Mouse (Mus musculus): Measurements from ENCODE around the gene Mettl23.

The Mettl23 gene

DNA sequence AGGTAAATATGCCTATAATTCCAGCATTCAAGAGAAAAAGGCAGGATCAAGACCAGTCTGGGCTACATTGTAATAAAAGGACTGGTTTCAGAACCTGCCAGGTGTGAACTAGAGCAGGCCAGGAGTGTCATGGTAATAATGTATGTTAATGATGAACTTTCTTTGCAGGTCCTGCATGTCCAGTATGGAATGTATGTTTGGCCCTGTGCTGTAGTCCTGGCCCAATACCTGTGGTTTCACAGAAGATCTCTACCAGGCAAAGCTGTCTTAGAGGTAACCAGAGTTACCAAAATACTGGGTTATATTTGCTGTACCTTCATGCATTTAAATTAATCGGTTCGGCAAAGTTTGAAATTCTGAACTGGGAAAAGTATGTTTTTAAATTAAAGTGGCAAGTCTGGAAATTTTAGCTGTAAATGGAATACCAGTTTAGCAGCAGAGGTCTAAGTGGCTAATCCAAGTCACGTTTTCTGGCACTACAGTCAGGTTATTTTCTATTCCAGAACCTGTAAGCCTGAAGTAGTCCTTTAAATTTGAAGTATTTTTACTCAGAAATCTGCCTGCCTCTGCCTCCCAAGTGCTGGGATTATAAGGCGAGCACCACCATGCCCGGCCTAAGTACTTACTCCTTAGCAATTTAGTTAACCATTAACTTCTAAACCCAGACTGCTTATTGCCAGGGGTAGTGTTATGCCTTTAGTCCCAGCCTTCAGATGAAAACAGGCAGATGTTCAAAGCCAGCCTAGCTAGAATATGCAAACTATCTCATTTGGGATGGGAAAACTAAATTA, 5.2 kb downstream of the Mettl23 start:
- DNase-seq, result peak; percentile 4

DNA sequence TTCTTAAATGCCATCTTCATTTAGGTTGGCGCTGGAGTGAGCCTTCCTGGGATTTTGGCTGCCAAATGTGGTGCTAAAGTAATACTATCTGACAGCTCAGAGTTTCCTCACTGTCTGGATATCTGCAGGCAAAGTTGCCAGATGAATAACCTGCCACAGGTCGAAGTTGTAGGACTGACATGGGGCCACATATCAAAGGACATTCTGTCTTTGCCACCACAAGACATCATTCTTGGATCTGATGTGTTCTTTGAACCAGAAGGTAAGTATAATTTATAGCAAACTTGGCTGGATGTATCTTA, 5.8 kb downstream of the Mettl23 start:
- peak; percentile 12 for DNase-seq

DNA sequence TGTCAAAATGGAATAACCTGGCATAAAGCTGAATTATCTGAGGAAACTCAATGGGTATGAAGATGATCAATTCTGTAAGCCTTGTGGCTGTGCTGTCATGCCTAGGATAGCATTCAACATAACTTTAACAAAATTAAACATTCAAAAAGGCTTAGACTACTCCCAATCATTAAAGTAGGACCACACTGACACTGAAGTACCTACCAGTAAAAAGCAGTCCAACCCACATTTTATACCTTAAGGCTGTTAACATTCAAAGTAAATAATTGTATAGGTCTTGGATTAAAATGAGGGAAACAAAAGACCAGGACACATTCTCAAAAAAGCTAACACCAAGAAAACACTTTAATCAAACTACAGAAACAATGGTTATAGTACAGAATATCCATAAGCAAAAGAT, 6.5 kb downstream of the Mettl23 start:
- DNase-seq, result no peak

DNA sequence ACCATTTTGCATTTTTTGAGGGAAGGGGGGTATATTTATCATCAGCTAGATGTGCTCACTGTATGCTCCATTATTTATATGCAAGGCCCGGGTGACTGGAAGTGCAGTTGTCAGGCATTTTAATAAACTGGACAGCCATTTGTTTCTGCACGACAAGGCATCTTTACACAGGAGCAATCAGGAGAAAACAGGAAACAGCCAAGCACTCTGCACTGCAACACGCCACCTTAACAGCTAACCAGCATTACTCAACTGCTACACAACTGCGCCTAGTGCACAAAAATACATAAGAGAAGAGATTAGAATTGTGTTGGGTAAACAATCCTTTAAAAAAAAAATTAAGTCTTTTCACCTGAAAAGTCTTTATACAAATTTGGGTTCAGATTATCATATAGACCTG, 7.0 kb downstream of the Mettl23 start:
- no peak for DNase-seq

DNA sequence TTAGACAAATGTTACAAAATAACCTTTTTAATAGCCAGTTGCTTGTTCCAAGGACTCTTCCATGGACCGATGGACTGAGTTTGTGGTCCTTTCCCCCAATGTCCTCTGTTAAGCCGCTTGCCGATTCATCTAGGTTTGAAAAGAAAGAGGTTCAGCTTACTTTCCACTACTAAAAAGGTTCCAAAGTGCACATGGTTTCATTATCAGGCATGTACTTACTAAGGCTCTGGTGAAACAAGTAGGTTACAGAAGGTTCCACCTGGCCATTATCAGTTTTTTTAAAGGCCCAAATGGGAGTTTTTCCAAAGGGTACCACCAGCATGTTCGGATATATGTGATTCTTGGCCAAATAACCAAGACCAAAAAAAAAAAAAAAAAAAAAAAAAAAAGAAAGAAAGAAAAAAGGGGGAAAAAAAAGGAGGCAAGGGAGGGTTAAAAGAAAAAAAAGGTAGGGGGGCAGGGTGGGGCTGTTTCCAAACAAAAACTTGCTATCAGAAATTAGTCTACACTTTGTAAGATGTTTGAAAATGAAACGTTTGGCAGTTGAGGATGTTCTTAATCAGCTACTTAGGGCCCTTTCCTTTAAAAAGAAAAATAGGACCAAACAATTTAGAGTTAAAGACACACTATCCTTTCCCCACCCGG, 7.9 kb downstream of the Mettl23 start:
- DNase-seq, result no peak

DNA sequence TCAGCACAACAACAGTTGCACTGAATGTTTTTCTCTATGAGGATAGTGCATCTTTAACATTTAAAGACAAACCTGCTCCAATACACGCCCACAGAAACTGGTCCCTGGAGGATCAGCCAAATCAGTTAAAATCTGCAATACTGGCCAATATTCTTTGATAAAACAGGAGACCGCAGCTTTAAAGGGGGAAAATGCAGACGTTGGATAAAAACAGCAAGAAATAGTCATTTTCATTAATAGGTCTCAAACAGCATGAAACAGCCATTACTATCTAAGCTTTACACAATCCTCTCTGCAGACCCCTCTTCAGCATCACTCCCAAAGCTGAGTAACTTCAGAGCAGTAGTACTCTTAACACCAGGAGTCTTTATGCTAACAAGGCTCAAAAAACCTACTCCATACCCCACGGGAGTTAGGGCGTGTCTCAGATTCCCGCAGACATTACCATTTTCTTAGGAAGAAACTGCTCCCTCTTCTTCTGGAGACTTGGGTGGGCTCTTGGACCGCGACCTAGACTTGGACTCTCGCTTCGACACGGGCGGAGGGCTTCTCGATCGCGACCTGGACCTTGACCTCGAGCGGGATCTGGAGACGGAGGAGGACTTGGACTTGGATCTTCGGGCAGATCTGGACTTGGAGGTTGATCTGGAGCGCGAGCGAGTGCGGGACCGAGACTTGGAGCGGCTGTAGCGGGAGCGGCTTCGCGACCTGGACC, 8.7 kb downstream of the Mettl23 start:
- no peak for DNase-seq

DNA sequence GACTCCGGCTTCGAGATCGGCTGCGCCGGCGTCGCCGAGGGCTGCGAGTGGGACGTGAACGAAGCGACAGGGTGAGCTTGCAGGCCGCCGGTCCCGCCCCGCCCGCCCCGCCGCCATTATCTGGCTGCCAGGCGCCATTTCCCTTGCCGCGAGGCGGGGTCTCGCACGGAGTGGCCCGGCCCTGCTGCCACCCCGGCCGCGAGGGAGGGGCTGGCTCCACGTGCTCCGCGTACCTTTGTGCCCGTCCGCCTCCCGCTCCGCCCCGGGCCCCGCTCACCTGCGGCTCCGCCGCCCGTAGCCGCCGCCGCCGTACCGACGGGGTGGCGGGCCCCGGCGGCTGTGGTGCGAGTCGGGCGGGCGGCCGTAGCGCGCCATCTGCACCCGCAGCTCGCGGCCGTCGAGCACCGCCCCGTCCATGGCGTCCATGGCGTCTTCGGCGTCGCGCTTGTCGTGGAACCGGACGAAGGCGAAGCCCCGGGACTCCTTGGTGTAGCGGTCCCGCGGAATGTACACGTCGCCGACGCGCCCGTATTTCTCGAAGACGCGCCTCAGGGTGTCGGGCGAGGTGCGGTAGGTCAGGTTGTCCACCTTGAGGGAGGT, 9.3 kb downstream of the Mettl23 start, which contains the start of gene Mfsd11:
Gene Mfsd11, plus strand, starts transcription at position 150 of the 600 bp plus-strand sequence.
- peak; percentile 79 for DNase-seq

DNA sequence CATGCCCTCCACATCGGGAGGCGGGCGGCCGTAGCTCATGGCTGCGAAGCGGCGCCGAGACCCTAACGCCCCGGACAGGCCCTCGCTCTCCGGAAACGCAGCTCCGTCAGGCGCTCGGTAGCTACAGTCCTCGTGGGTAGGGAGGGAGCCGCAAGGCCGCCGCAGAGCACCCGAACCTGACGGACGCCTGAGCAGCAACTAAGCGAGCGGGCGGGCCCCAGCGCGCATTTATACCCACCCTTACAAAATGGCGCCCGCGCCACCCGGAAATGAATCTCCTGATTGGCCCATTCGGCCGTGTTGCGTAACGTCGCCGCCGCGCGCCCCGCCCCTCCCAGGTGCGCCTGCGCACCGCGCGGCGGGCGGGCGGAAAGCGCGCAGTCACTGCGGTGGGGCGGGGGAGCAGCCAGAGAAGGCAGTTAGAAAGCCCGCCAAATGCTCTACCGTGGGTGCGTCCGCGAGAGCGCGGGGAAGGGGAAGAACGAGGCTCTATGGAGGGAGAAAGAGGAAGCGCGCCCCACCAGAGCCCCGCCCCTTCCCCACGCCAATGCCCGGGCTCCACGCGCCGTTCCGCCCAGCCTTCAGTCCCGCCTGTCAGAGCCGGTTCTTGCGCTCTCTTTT, 9.9 kb downstream of the Mettl23 start, which contains the start of gene Srsf2:
Gene Srsf2, minus strand, starts transcription at position 204 of the 621 bp plus-strand sequence.
- peak; percentile 97 for DNase-seq

DNA sequence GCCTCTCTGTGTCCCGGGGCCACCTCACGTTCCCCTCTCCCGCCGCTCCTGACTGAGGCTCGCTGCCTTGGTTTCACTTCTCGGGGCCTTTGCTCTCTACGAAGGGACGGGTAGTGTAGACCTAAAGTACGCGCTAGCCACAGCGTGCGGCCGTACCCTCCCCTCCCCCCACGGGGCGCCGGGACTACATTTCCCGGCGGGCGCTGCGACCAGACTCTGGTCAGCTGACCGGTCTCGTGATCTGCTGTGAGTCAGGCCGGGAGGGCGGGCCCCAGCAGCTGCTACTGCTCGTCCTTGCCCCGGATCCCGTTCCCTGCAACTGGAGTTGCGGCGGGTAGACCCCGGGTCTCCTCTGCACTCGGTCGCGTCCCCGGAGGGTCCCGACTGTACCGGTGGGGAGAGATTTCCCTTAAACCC, 10.4 kb downstream of the Mettl23 start:
- peak; percentile 97 for DNase-seq

DNA sequence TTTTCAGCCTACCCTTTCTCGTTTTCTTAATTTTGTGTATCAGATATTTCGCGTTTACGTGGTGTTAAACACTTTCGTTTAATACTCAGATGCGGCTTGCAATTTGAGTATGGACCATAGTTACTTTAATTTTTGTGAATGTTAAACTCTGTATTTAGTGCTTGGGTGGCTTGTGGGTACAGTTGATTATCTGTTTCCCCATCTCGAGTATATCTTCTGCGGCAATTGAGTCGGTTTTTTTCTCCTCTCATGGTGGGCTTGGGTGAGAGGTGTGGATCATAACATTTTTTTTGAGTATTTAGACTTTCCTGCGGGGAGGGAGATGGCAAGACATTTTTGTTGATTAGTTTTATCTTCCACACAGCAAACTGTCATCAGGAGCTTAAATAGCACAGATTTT, 11.2 kb downstream of the Mettl23 start:
- no peak for DNase-seq

DNA sequence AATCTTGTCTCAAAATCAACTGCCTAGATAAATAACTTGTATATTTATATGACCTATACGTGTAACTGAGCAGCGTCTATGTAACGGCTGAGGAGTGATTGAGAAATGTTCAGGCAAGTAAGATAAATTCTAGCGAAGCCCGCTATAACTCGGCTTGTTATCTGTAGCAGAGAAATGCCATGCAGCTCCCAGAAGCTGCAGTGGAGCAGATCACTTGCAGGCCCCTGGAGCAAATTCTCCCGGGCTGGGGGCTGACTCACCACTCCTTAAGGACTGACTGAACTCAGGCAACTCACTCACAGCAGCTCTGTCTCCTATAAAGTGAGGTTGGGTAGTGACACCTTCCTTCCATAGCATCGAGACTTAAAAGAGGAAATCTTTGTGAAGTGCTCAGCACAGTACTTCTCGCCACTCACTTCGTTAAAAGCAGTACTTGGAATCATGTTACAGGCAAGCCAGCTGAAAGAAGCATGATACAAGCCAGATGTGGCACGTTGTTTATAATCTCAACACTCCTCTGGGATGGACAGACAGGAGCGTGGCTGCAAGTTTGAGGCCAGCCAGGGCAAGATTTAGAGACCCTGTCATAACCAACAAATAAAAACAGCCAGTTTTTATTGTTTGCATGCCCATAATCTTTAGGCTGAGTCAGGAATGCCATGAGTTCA, 14.2 kb downstream of the Mettl23 start:
- DNase-seq, result no peak

DNA sequence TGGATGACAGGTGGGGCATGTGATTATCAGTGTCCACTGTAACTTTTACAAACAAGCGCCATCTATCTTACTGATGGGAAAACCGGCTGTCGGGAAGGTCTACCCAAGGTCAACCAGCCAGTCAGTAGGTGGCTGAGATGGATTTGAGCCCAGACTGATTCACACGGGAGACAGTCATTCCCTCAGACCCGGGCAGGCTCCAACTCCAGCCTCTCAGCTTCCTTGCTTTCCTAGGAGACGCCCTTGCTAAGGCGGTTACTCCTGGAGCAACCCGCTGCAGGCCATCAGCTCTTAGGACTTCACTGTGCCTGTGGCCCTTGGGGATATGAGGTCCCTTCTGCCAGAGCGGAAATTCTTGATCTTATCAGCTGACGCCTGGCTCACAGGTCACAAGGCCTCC, 21.4 kb downstream of the Mettl23 start:
- DNase-seq, result no peak

DNA sequence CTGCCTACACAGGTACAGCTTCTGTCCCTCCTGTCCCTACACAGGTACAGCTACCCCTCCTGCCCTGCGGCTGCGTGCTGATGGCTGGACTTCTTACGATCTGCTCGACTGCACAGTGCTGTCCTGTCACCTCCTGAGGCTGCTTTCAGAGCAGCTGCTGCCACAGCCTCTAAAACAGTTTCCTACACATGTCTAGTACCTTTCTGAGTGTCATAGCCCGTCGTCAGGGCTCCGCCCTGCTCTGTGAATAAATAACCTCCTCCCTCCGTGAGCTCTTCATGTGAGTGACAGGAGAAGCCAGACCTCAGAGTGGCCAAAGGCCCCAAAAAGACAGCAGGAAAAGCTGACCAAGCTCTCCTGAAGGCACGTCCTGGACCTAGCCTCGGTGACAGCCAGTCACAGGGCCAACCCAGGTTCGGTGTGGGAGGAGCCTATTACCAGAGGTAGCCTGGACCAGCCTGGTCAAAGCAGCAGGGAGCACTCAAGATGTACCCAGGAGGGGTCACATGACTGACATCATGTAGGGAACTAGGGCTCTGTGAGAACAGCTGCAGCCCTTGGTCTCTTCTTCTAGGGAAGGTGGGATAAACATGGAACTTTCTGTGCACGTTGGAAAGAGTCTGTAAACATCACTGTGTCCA, 23.0 kb downstream of the Mettl23 start:
- no peak for DNase-seq

DNA sequence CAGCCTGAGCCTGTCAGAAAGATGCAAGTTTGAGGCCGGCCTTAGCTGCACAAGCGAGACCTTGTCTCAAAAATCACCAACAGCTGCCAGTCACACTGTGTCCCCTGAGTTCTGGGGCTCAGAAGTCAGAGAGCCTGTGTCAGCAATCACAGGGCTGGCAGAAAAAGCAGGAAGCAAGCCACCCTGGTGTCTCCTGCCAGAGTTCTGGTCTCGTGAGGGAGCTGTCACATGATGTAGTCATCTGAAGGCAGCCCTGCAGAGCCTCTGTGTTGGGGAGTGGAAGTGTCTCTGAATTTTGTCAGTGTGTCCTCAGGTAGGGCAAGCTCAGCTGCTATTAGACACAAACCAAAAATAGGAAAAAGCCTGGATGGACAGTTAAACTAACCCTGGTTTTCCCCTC, 25.1 kb downstream of the Mettl23 start:
- no peak for DNase-seq

DNA sequence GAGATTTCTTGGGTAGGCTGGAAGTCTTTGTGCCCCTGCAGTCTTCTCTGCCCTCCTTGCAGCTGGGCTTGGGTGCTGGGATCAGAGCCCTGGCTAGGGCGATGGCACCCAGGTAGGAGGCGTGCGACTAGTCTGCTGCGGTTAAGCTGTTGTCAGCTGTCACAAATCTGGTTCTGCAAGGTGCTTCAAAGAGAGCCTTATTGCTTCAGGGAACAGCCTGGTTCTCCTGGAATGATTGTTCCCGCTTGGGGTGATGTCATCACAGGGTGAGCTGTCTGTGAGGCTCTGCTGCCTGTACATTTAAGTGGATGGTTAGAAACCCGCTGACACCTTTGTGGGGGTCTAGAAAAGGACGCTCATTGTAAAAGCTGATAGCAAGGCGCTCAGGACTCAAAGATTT, 26.1 kb downstream of the Mettl23 start:
- no peak for DNase-seq

DNA sequence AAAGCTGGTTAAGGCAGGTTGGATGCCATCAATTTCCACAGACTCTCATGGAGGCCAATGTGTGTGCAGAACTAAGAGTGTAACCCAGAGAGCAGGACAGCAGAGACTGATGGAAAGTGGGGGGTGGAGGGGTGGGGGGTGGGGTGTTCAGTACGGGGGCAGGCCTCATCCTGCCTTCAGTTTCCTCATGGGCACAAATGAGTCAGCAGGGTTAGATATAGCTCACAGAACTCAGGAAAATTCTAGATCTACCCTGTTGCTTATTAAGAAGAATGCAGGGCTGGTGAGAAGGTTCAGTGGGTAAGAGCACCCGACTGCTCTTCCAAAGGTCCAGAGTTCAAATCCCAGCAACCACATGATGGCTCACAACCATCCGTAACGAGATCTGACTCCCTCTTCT, 26.6 kb downstream of the Mettl23 start:
- DNase-seq, result no peak

DNA sequence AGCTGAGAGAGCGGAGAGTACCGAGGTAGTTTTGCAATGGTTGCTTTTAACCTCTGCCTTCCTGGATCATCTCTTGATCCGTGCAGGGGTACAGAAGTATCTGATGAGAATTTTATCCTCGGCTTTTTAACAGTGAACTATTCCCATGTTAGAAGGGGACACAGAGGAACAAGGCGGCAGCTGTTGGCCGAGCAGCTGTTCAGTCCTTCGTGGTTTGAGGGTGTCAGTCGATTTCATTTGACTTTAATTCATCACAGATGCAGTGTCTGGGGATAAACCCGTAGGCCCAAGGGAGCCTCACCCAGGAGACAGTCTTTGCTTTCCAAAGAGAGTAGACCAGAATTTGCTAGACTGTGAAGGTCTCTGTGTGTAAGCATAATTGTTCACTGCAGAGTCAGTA, 28.5 kb downstream of the Mettl23 start:
- DNase-seq, result no peak

DNA sequence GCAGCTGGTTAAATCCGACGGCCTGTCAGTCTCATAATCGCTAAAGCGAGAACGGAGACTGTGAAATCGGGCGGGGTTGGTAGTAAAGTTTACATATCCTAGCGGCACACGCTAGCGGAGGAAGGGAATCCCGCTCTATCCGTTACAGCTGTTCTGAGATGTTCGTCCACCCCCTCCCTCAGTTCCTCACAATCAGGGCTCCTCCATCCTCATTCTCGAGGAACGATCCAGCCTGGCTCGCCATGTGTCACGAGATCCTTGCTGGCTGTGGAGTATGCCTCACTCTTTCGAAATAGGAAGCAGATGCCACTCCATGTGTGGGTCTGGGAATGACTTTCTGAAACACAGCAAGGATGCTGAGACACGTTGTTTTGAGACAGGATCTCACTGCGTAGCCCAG, 30.9 kb downstream of the Mettl23 start:
- no peak for DNase-seq

DNA sequence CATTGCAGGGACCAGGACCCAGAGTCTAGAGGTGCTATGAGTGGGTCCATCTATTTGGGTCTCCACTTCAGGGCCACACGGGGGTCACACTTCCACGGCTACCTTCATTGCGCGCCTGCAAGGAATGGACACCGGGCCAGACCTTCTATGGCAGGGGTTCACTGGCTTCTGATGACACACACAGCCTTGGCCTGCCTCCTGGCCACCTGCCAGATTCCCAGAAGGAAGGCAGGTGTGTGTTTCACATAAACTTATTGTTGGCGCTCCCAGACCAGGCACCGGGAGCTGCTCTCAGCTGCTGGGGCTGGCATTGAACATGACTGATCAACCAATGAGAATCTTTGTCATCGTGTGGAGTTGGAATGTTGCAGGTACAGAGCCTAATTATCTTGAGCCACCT, 35.4 kb downstream of the Mettl23 start:
- DNase-seq, result no peak

DNA sequence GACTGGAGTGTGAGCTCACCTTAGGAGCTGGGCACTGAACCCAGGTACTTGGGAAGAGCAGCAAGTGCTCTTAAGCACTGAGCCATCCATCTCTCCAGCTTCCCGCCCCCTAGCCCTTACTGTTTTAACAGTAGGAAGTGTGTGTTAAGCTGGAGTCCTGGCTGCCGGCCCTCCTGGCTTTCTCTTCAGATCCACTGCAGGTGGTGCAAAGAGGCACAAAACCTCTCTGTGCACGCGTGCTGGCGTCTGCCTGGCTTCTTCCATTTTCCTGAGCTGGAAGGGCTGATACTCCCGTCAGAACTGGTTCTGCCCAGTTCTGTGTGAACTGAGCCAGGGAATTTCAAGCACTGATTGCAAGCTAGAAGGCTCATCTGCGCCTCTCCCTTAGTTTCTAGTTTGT, 37.8 kb downstream of the Mettl23 start:
- DNase-seq, result no peak

DNA sequence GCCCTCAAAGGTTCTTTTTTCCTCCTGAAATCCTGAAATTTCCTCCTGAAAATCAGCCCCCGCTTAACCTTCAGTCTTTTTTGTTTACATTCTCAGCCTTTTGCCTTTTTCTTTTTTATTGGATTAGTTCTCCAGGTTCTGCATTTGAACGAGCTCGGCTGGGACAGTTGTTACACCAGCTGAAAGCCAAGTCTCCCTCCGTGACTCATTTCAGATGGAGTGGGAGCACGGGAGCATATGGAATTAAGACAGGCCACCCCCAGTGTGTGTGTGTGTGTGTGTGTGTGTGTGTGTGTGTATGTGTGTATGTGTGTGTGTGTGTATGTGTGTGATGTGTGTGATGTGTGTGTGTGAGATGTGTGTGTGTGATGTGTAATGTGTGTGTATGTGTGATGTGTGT, 38.4 kb downstream of the Mettl23 start:
- DNase-seq, result no peak

DNA sequence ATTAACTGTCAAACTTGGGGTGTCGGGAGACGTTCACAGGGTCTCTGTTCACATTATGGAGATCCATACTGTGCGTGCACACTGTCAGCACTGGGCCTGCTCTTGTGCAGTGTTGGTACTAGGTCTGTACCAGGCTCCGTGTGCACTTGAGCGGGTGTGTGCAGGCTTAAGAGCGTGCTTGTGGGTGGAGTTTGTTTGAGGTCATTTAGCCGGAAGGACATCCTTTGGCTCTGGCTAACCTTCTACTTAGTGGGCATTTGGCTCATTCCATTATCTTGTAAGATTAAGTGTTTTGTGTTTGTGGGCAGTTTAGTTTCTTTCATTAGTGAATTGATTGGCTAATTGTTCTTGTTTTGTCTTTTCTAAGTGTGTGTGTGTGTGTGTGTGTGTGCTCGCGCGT, 39.4 kb downstream of the Mettl23 start:
- DNase-seq, result no peak
